Mouse (Mus musculus) kidney, embryonic 14.5 days (tissue): Measurements from ENCODE around the gene Mon2. TPM values are rescaled to one million over a fixed set of nuclear protein-coding genes. Genes with fewer than 3 reads are reported as not detected.

Source experiments
- ATAC-seq: fragments of 200-750 bp; cut with Nextera tagmentation; 2 replicates; pipeline ENCODE4 v1.8.0; 2017; ENCODE audit warnings: moderate number of reproducible peaks, mild to moderate bottlenecking, moderate TSS enrichment, moderate library complexity; ENCODE audit not compliant: low FRiP score, low TSS enrichment
- H3K27ac ChIP-seq: fragments of 300-500 bp; sonication (generic); 2 replicates; pipeline ENCODE4 v1.5.1; 2014; ENCODE audit warnings: low read depth, mild to moderate bottlenecking, low read length, moderate library complexity, mixed read lengths
- H3K27me3 ChIP-seq: fragments of 300-500 bp; sonication (generic); 2 replicates; pipeline ENCODE4 v1.6.1; 2014; ENCODE audit warnings: mild to moderate bottlenecking, low read length; ENCODE audit not compliant: control insufficient read depth, insufficient read depth
- H3K36me3 ChIP-seq: fragments of 300-500 bp; sonication (generic); 2 replicates; pipeline ENCODE4 v1.6.1; 2014; ENCODE audit warnings: low read length, mixed read lengths; ENCODE audit not compliant: control insufficient read depth, insufficient read depth
- H3K4me1 ChIP-seq: fragments of 300-500 bp; sonication (generic); 2 replicates; pipeline ENCODE4 v1.6.1; 2014; ENCODE audit warnings: low read length, mixed read lengths; ENCODE audit not compliant: control insufficient read depth, insufficient read depth
- H3K4me2 ChIP-seq: fragments of 300-500 bp; sonication (generic); replicated peaks from 2 replicates; pipeline ENCODE4 v1.6.1; 2014; ENCODE audit warnings: low read depth, mild to moderate bottlenecking, low read length
- H3K4me3 ChIP-seq: fragments of 300-500 bp; sonication (generic); 2 replicates; pipeline ENCODE4 v1.5.1; 2014; ENCODE audit warnings: mild to moderate bottlenecking, low read length
- H3K9ac ChIP-seq: fragments of 300-500 bp; sonication (generic); 2 replicates; pipeline ENCODE4 v1.6.1; 2014; ENCODE audit warnings: low read depth, mild to moderate bottlenecking, low read length, moderate library complexity
- H3K9me3 ChIP-seq: fragments of 300-500 bp; sonication (generic); 2 replicates; pipeline ENCODE4 v1.6.1; 2016; ENCODE audit warnings: low read length; ENCODE audit not compliant: control insufficient read depth
- WGBS: fragments of 180-500 bp; shearing (Covaris S2); extraction: QIAGEN DNeasy Blood & Tissue Kit; methylation state at CpG from one replicate; pipeline ENCODE4 v1.1.7; 2014; 5-methylcytosine and 5-hydroxymethylcytosine counted together
- polyA plus RNA-seq: library from polyadenylated mRNA; unstranded; fragments of >200 nt; fragmentation: Nextera tagmentation; extraction: Ambion mirVana; gene quantifications from 2 replicates; pipeline ENCODE4 v1.2.1, GENCODE M21; 2014

Gene Mon2
- polyA plus RNA-seq, 1 experiment from 2014 or later, result 40.8 TPM

DNA sequence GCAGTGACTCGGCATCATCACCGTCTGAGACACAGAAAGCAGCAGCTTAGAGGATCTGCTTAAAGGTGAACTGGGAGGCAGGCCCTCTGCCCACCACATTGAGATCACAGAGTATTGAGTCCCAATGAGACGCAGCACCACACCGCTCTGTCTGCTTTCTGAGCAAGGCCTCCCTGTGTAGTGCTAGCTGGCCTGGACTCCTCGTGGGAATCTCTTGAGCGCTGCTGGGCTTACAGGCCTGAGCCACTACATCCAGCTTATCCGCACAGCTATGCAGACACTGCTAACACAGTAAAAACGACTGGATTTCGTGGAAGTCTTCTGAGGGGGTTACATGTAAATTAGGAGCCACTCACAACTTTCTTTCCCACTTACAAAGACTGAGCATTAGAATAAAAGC is 84.7 kb downstream of the Mon2 start:
- Histone ChIP-seq H3K36me3 (peaks cover 32% of the 10 kb centered on the region), H3K4me2 (no peak overlapping the region), H3K27ac (no peak overlapping the region), H3K27me3 (no peaks in the 10 kb centered on the region), H3K9ac (no peak overlapping the region), H3K4me1 (peaks cover 24% of the 10 kb centered on the region), H3K9me3 (no peaks in the 10 kb centered on the region), H3K4me3 (no peak overlapping the region)
- ATAC-seq, result no peak
- 89% methylated on average over 9 of the region's 9 CpGs for WGBS

DNA sequence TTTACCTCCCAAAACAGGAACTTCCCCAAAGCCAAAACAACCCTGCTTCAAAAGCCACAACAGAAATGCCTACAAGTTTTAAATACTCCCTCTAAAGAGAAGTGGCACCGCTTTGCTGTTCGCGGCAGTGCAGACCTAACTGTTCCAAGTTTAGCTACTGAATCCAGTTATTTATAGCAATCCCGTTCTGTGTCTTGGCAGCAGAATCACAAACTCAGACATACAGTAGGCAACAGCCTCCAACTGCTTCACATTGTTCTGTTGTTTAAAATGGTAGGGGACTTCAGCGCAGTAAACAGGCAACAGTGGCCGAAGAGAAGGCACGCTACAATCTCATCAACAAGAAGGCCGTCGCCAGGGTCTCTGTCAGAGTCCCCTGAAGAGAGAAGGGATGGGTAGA is 85.3 kb downstream of the Mon2 start:
- ATAC-seq, result no peak
- no peak overlapping the region for H3K4me2 ChIP-seq
- H3K4me3 ChIP-seq, result no peak overlapping the region
- H3K4me1 ChIP-seq, result peaks cover 24% of the 10 kb centered on the region
- H3K36me3 ChIP-seq, result peaks cover 27% of the 10 kb centered on the region
- no peaks in the 10 kb centered on the region for H3K9me3 ChIP-seq
- no peak overlapping the region for H3K9ac ChIP-seq
- no peak overlapping the region for H3K27ac ChIP-seq
- 91% methylated on average over 9 of the region's 9 CpGs for WGBS
- no peaks in the 10 kb centered on the region for H3K27me3 ChIP-seq

DNA sequence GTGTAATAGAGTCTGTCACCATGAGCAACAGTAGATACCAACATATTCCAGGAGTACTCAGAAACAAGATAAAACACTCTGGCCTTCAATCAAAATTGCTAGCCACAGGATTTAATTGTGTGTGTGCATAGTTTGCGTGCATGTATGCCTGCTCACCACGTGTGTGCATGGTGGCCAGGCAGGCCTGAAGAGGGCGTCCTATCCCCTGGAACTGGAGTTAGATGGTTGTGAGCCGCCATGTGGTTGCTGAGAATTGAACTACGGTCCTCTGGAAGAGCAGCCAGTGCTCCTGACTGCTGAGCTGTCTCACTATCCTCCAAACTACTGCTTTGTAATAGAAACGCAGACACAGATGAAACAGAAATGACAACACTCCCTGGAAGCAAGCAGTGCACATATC is 85.7 kb downstream of the Mon2 start:
- Histone ChIP-seq H3K4me1 (peaks cover 24% of the 10 kb centered on the region), H3K27ac (no peak overlapping the region), H3K9ac (no peak overlapping the region), H3K36me3 (peaks cover 23% of the 10 kb centered on the region), H3K4me2 (no peak overlapping the region), H3K4me3 (no peak overlapping the region), H3K9me3 (no peaks in the 10 kb centered on the region), H3K27me3 (no peaks in the 10 kb centered on the region)
- no peak for ATAC-seq
- WGBS, result 99% methylated on average over 6 of the region's 6 CpGs

DNA sequence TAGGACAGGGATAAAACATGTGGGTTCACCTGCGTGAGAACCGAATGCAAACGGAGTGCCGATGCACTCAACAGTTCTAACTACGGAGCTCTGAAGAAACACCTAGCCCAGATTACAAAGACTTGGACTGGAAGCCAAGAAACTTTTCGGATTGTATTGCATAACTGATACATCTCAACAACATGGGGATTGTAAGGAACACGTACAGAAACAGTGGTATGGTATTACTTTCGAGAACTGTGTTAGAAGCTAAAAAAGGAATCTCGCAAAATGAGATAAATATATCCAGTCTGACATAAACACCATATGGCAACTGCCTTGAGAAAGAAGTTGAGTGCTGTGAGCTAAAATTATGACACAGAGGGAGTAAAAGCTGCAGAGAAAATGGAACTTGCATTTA is 86.4 kb downstream of the Mon2 start:
- no peak for ATAC-seq
- Histone ChIP-seq H3K4me2 (no peak overlapping the region), H3K4me1 (peaks cover 20% of the 10 kb centered on the region), H3K9ac (no peak overlapping the region), H3K27me3 (no peaks in the 10 kb centered on the region), H3K4me3 (no peak overlapping the region), H3K9me3 (no peaks in the 10 kb centered on the region), H3K27ac (no peak overlapping the region), H3K36me3 (peaks cover 16% of the 10 kb centered on the region)
- 95% methylated on average over 9 of the region's 9 CpGs for WGBS

DNA sequence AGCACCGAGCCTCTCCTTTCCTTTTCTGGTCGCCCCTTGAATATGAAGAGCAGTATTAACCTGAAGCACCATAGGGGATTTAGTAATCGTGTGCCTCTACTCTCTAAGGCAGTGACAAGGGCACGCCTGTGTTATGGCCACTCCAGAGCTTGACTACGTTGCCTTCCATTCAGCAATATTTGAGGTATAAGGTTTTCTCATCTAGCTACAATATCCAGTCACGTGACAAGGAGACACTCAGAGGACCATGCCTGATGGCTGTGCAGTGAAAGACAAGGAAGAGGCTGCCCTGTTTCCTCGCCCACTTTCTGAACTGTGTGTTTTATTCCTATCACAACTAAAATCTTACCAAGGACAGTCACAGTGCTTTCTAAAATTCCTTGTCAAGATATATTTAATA is 87.9 kb downstream of the Mon2 start:
- Histone ChIP-seq H3K9me3 (no peaks in the 10 kb centered on the region), H3K36me3 (peaks cover 10% of the 10 kb centered on the region), H3K27ac (no peak overlapping the region), H3K9ac (0 out of 2 replicates have a peak overlapping the region, but pooled peaks have one; percentile 18), H3K4me1 (peaks cover 15% of the 10 kb centered on the region), H3K27me3 (no peaks in the 10 kb centered on the region), H3K4me2 (no peak overlapping the region), H3K4me3 (no peak overlapping the region)
- WGBS, result 81% methylated on average over 7 of the region's 7 CpGs
- ATAC-seq, result no peak

DNA sequence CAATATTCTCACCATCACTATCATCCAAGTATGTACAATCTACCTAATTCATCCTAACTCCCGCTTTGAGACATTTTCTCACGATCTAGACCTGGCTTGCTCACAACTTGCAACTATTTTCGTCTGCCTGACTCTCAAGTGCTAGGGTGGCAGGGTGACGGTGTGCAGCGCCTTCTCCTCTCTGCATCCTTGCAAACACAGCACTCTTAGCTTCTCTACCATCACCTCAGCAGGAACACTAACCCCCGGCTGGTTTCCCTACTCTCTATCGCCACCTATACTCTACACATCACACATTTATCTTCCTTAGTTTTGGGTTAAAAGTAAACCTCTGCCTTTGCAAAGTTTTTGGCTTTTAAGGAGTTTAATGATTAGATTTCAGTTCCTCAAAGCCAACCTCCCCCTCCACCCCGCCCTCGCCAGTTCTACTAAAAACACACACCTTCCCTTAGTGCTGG is 88.6 kb downstream of the Mon2 start:
- H3K9ac ChIP-seq, result 0 out of 2 replicates have a peak overlapping the region, but pooled peaks have one; percentile 18
- no peak overlapping the region for H3K27ac ChIP-seq
- ATAC-seq, result no peak
- WGBS, result 15% methylated on average over 9 of the region's 9 CpGs
- no peak overlapping the region for H3K4me3 ChIP-seq
- H3K36me3 ChIP-seq, result peaks cover 10% of the 10 kb centered on the region
- H3K9me3 ChIP-seq, result no peaks in the 10 kb centered on the region
- H3K27me3 ChIP-seq, result no peaks in the 10 kb centered on the region
- no peak overlapping the region; the same call in 1 of the 2 replicates for H3K4me2 ChIP-seq
- H3K4me1 ChIP-seq, result peaks cover 20% of the 10 kb centered on the region

DNA sequence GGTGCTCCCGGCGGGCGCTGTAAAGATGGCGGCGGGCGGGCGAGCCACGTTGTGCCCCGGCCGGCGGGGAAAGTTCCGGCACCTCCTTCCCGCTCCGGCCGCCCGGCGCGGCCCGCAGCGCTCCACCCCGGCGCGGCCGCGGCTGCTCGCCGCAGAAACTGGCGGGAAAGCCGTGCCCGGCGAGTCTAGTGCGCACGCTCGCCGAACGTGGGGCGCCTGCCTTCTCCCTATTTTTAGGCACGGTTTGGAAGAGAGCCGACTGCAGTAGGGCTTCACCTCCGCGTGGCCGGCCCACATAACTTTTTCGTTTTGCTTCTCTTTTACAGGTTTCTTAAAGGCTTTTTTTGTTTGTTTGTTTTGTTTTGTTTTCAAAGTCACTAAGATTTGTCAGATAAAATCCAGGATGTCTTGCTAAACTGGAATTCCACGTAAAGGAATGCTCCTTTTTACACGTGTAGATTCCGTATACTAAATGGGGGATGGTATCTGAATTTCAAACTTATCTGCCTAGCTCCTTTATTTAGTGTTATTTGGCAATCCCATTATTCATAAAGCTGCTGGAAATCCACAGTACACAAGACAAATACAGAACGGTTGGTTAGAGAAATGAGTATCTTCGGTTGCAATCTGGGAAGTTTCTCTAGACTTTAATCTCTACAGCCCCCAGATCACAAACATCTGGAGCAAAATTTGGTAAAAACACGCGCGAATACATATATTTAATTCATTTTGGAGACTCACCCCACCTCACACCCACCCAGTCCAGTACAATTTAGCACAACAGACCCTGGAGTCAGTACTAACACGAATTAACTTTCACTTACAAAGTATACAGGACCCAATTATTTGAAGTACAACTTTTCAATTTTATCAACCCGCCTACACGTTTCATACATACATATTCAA is 89.7 kb downstream of the Mon2 start:
- 10% methylated on average over 50 of the region's 54 CpGs for whole genome bisulfite sequencing
- H3K4me3 ChIP-seq, result peak overlapping the region; percentile 97
- peaks cover 12% of the 10 kb centered on the region for H3K36me3 ChIP-seq
- no peaks in the 10 kb centered on the region for H3K9me3 ChIP-seq
- H3K27ac ChIP-seq, result peak overlapping the region; percentile 100
- ATAC-seq, result peak; percentile 86
- no peaks in the 10 kb centered on the region for H3K27me3 ChIP-seq
- peak overlapping the region; percentile 55 for H3K4me2 ChIP-seq
- peaks cover 20% of the 10 kb centered on the region for H3K4me1 ChIP-seq
- peak overlapping the region; percentile 99 for H3K9ac ChIP-seq

DNA sequence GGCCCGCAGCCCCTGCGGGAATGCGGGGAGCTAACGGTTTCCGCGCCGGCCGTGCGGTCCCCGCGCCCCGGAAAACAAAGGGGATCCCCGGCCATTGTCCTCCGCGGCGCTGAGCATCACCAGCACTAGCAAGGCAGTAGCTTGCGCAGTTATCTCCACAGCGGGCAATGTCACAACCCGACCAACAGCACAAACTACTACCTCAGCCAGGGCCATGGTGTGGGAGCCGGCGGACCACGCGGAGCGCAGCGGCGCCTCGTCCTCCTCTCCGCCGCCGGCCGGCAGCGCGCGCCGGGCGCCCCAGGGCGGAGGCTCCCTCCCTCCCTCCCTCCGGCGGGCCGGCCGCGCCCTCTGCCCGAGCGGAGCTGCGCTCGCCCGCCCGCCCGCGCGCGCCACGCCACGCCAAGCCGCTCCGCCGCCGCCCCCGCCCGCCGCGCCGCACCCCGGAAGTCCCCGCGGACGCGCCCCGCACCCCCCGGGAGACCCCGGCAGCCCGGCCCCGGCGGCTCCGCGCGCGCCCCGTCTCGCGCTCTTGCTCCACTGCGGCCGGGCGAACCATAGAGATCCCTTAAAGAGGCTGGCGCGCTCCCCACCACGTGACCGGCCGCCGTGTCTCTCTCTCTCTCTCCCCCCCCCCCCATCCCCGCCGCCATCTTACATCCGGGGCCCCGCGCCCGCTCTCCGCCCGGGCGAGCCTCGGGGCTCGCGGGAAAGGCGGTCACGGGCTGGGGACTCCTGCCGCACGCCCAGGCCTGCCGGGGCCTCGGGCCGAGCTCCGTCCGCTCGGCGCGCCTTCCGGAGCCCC is 90.6 kb downstream of the Mon2 start:
- Histone ChIP-seq H3K4me1 (peaks cover 20% of the 10 kb centered on the region), H3K4me2 (peak overlapping the region; percentile 55), H3K36me3 (peaks cover 14% of the 10 kb centered on the region), H3K4me3 (peak overlapping the region; percentile 97), H3K9ac (peak overlapping the region; percentile 99), H3K27ac (peak overlapping the region; percentile 100), H3K27me3 (no peaks in the 10 kb centered on the region), H3K9me3 (no peaks in the 10 kb centered on the region)
- ATAC-seq, result peak; percentile 93
- WGBS, result under 1% methylated on average over 39 of the region's 115 CpGs

DNA sequence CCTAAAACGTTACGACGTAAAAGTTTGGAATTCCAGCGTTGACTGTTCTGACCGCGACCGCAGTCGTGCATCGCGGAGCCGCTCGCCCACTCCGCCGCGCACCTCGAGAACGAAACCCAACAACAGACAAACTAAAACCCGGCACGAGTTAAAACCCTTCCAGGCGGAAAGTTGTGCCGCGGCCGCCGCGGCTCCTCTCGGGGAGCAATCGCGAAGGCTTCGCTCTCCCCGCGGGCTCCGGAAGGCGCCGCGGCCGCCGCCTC is 91.1 kb downstream of the Mon2 start:
- peaks cover 14% of the 10 kb centered on the region; the same call in 1 of the 2 replicates for H3K36me3 ChIP-seq
- peak overlapping the region; percentile 97 for H3K4me3 ChIP-seq
- peaks cover 20% of the 10 kb centered on the region for H3K4me1 ChIP-seq
- H3K27ac ChIP-seq, result peak overlapping the region; percentile 100
- no peak for ATAC-seq
- under 1% methylated on average over 32 of the region's 37 CpGs for WGBS
- H3K9ac ChIP-seq, result peak overlapping the region; percentile 99
- no peaks in the 10 kb centered on the region for H3K9me3 ChIP-seq
- no peaks in the 10 kb centered on the region for H3K27me3 ChIP-seq
- H3K4me2 ChIP-seq, result peak overlapping the region; percentile 55
